Mouse (Mus musculus) embryo, embryonic 10 days (tissue): ENCODE results near the gene Obsl1.

ENCODE experiments used
- DNase-seq: peaks from one replicate; pipeline ENCODE4 v3.0.0-alpha.2; 2015; ENCODE audit warnings: low spot score

Obsl1 gene

GRCm38 (mm10) chr1:75455433-75455832 lies 50.8 kb downstream of the Obsl1 start:
- DNase-seq: no peak

DNA sequence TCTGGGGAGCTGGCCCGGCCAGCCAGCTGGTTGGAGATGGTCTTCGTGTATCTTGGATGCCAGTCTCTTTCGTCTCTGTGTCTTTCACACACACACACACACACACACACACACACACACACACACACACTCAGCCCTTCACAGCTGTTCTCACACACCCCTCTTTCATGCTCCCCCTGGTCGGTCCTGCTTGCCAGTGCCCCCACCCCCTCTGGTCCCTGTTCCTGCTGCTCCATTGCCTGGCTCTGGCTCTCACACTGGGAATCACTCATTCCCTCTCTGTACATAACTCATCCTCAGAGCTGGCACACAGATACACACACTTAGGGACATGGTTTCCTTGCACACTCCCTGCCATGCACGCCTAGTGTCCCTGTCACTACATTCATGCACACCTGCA lies 54.4 kb downstream of the Obsl1 start:
- DNase-seq: no peak

DNA sequence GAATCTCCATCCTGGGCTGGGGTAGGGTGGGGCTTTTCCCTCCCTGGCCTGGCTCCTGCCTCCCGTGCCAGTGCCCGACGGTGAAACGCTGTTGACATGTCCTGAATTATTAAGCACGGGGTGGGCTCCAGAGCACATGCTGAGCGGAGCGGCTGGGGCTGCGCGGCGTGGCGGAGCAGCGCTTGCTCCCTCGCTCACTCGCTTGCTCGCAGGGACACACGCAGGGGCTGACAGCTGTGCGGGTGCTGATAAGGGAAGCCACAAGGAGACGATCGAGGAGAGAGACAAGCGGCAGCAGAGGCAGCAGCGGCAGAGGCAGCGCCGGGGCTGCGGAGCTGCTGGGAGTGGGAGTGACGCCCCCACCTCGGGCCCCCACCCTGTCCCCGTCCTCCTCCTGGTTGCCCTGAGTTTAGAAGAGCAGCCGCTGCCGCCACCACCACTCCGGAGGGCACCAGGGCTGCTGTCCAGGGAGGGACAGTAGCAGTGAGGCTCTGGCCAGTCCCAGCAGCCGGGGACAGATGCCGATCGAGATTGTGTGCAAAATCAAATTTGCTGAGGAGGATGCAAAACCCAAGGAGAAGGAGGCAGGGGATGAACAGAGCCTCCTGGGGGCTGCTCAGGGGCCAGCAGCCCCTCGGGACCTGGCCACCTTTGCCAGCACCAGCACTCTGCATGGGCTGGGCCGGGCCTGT lies 55.8 kb downstream of the Obsl1 start, which contains the start of gene Asic4:
Gene Asic4 (plus strand): TSS at position 123 of the 692 bp plus-strand sequence.
- peak; percentile 60 for DNase-seq

DNA sequence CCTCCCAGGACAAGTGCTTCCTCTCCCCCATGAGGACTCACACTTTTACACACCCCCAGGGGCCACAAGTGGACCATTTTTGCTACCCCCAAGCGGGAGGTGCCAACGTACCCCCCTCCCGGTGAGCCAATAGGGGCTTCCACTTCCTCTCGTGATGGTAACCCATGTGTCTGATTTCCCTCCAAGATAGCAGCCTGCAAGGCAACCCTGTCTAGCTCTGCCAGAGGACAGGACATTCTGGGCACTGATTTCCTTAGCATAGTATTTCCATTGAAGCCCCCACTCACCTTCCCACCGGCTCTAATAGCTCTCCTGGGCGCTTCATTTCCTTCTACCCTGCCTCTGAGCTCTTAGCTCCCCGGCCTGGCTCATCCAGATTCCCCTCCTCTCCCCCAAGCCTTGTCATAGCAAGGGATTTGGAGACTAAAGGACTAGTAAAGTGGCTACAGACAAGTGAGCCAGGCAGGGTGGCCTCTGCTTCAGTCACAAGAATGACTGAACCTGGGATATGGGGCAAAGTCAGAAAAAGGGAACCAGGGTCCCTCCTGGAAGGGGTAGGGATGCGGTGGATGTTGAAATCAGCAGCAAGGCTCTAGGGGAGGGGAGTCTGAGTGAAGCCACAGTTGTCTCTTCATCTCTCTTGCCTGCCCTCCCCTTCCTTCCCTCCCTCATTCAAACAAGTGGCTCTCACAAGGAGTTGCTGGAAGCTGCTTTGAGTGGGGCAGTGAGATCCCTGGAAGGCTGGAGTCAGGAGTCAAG lies 56.7 kb downstream of the Obsl1 start:
- no peak for DNase-seq

GRCm38 (mm10) chr1:75448937-75449336 lies 57.3 kb downstream of the Obsl1 start:
- DNase-seq: peak; percentile 73

DNA sequence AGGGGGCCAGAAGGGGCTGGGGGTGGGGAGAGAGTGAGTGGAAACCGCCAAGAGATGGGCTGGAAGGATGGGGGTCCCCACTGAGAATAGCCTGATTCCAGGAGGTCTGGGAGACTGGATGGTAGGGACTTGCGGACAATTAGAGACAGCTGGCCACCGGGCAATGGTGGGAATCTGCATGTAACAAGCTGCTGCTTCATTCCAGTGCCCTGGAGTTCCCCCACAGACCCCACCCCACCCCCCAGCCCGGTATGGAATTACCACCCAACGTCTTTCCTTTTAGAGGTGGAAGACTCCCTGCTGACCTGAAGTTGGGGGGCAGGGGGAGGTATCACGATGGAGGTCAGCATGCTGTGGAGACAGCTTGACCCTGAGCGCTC lies 58.2 kb downstream of the Obsl1 start:
- no peak for DNase-seq

- peak; percentile 53 for DNase-seq
Measured at GRCm38 (mm10) chr1:75447265-75448051, 58.8 kb downstream of the Obsl1 start.

DNA sequence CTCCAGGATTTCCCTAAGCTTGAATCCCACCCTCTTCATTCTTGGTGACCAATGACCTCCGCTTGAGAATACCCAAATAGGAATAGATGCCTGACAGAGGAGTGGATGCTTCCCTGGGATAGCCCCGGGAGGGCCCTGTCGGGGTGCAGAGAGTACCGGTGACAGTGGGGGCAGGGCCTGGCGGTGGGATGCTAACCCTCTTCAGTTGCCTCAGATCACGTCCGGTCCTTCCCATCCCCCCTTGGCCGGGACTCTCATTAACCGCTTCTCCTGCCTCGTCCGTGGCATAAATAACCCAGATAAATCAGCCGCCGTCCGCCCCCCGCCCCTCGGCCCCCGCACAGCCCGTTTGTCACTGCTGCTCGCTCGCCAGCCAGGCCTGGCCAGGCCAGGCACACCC lies 59.6 kb downstream of the Obsl1 start:
- DNase-seq: peak; percentile 72

- DNase-seq: peak; percentile 93
Measured at GRCm38 (mm10) chr1:75445751-75446611, 60.3 kb downstream of the Obsl1 start.

DNA sequence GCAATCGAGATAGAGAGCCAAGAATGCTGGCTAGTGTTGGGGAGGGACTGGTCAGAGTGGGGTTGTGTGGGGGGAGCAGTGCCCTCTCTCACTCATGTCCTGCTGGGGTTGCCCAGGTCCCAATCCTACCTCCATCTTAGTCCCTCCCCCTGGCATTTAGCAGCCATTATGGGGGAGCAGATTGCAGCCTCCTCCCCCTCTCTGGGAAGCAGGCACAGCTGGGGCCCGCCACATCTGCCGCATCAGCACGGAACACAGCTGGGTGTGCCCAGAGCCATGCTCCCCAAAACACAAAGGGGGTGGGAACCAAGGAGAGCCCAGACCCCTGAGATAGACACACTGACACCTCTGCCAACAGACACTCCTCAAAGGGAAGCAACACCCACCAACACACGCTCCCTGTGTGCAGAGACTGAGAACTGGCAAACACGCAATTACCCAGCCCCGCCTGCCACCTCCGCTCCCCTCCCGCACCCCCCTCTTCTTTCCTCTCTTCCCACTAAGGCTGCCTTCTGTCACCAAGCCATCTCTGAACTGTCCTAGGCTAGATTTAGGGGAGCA lies 61.0 kb downstream of the Obsl1 start:
- DNase-seq: no peak

DNA sequence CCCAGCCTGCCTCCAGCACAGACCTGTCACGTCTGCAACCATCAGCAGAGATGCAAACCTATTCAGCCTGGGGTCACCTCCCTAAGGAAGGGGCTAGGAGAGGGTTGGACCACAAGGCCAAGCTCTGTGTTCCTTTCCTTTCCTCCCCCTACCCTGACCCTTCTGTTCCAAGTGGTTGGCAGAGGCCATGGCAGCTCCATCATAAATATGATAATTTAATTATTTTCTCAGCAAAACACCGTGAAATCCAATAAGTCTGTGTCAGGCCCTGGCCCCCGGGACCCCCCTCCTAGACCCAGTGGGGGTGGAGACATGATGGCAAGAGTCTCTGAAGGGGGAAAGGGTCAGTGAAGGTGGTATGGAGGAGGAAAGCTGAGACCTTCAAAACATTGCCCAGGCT lies 62.0 kb downstream of the Obsl1 start:
- peak; percentile 62 for DNase-seq

DNA sequence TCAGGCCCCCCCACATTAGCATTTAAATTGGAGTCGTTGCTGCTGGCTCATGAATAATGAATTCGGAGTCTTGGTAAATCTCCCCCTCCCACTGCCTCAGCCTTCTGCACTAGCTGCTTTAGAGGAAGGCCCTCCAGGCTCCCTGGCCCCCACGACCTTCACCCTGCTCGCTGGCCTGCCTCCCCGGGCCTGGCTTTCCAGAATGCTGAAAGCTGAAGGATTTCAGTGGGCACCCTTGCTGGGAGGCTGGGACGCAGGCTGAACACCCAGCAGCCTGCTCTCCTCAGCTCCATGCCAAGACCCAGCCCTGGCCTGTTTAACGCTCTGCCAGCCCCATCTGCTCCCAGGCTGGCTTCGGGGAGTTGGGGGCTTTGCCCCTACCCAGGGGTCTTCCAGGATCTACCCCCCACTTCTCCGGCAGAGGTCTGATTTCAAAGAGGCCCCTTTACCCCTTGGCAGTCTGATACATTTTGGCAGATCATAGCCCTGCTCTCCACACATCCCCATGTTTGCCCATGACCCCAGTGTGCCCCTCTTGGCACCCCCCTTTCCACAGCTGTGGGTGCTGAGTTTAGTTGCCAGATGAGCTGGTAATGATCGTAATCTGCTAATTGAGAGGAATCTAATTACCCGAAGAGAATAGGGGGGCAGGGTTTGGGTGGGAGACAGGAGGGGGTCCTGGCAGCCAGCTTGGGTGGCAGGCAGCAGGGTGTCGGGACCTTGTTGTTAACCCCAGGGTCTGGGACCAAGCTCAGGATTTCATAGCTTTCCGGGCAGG lies 62.8 kb downstream of the Obsl1 start:
- peak; percentile 44 for DNase-seq

DNA sequence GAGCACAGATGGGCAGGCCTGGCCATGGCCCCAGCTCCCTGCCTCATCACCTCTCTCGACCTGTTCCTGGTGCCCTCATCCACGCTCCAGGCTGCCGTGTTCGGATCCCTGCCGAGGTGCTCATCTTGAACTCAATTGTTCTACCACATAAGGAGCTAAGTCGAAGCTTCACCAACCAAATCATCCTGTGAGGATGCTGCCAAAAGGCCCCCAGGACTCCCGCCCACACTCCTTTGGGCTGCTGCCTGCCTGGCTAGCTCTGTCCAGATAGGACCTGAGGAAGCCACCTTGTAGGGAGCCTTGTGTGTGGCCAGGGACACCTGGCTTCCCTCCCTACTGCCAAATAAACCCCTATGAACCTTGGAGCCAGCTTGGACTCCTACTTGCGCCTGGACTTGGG lies 63.4 kb downstream of the Obsl1 start:
- DNase-seq: no peak

DNA sequence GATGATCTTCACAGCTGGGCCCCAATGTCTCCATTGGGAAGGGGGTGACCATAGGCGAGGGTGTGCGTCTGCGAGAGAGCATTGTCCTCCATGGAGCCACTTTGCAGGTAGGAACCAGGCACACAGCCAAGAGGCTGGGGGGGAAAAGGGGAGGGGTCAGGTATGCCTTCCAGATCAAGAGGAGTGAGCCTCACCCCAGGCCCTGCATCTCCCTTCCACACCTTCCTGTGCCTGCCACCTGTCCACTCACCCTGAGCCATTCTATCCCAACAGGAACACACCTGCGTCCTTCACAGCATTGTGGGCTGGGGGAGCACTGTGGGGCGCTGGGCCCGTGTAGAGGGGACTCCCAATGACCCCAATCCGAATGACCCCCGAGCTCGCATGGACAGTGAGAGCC lies 64.1 kb downstream of the Obsl1 start:
- DNase-seq: no peak

DNA sequence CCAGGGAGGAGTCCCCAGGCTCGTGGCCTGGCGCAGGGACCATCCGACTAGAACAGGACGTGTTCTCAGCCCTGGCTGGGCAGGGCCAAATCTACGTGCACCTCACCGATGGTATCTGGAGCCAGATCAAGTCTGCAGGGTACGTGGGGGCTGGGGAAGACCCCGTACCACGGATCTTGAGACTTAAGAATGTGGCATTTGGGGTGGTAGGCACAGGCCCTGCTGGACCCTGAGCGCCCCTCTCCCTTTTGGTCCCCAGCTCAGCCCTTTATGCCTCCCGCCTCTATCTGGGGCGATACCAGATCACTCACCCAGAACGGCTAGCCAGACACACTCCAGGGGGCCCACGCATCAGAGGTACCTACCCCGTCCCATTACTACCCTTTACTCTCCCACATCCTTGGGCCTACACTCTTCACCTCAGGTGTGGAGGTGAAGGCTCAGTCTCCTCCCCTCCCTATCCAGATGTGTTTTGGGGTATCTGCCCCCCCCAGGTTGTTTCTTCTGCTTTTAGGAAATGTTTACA lies 64.7 kb downstream of the Obsl1 start:
- DNase-seq: no peak

- no peak for DNase-seq
Measured at GRCm38 (mm10) chr1:75440661-75441060, 65.6 kb downstream of the Obsl1 start.

GRCm38 (mm10) chr1:75438782-75439181 lies 67.5 kb downstream of the Obsl1 start:
- no peak for DNase-seq

DNA sequence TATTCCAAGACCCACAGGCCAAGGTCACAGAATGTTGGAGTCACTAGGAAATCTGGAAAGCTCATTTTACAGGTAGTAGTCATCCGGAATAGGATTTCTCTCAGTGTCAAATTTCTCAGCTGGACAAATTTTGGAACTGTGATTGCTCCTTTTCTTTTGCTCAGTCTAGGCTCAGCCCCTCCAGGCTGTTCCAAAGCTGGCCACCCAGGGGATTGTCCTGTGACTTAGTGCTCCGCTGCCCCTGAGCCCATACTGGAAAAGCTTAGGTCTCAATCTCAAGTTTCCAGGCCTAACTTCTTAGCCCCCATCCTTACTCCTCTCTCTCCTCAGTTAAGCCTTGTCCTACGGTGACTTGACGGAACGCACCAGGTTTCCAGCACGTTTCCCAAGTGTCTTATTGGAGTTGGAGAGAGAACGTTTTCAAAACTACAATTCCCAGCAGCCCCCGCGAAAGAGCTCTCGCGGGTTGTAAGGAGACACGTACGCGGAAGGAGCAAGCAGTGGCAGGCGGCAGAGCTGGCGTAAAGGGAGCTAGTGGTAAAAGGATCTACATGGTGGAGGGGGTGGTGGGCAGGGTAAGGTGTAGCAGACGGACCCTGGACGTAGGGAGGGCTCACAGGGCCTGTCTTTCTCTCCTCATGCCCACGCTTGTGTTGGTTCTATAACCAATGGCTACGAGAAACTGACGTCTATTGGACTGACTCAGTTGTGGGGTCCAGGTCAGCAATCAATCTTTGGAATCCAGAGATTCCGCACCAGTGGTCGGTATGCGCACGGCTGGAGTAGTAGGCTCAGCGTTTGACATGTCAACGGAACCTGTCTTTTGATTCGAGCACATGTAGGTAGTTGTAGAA lies 70.5 kb downstream of the Obsl1 start, which contains the start of gene Gmppa:
Gene Gmppa (plus strand): TSS at position 456 of the 854 bp plus-strand sequence.
- peak; percentile 92 for DNase-seq
